Mouse (Mus musculus): ENCODE data around the gene Ap1ar. TPM values are rescaled to one million over a fixed set of nuclear protein-coding genes. Genes with fewer than 3 reads are reported as not detected.

Ap1ar gene
- polyA plus RNA-seq, 1 experiment from 2014 or later, result 97.9 TPM

DNA sequence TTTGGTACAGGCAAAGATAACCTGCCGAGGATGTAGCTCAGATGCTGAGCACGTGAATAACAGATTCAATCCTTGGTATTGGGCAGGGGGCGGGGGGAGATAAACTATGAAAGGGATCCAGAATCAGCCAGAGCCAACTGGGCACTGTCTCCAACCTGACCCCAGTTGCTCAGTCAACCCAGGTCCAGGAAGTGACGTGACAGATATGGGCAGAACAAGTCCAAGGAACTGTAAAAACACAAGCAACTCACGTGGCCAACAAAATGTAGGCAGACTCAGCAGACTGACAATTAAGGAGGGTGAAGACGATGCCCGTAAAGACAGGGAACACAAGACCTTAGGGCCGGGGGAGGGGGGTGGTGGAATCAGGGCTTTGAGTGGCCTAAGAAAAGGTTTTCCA is 74.9 kb downstream of the Ap1ar start:
- H3K4me1 ChIP-seq (ENCODE audit: control insufficient read depth, insufficient read depth, low read length), result no peaks in the 10 kb centered on the region
- H3K27me3 ChIP-seq (ENCODE audit: control insufficient read depth, insufficient read depth, low read length), result peaks cover 5% of the 10 kb centered on the region; the same call in 1 of the 2 replicates
- no peak overlapping the region for H3K27ac ChIP-seq (ENCODE audit: low read depth, low read length)
- H3K9ac ChIP-seq (replicated peaks; ENCODE audit: low read depth, low read length), result no peak overlapping the region
- H3K36me3 ChIP-seq (ENCODE audit: control insufficient read depth, insufficient read depth, low read length), result no peaks in the 10 kb centered on the region
- 56% methylated on average over 8 of the region's 8 CpGs for WGBS
- no peaks in the 10 kb centered on the region for H3K9me3 ChIP-seq (ENCODE audit: control insufficient read depth, low read length)
- ATAC-seq (ENCODE audit: low read depth), result no peak
- no peak overlapping the region for H3K4me3 ChIP-seq (ENCODE audit: low read depth, low read length)
- H3K4me2 ChIP-seq (ENCODE audit: low read depth, low read length), result no peak overlapping the region

DNA sequence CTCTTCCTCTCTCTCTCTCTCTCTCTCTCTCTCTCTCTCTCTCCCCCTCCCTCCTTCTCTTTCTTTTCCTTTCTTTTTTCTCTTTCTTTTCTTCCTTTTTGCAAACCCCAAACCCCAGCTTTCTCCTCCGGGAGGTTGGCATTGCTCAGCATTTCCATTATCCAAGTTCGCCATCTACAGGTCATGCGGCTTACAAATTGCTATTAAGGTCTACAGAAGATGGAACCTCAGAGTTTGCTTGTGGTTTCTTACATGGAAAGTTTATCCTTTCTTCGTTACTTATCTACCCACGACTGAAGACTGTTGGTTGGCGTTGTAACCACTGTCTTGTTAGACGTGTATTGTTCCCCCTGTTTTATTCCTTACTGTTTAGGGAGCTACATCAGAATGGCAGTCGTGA is 78.1 kb downstream of the Ap1ar start:
- H3K36me3 ChIP-seq (ENCODE audit: control insufficient read depth, insufficient read depth, low read length), result no peaks in the 10 kb centered on the region
- no peak overlapping the region for H3K9ac ChIP-seq (replicated peaks; ENCODE audit: low read depth, low read length)
- ATAC-seq (ENCODE audit: low read depth), result no peak
- no peaks in the 10 kb centered on the region for H3K9me3 ChIP-seq (ENCODE audit: control insufficient read depth, low read length)
- no peak overlapping the region for H3K4me3 ChIP-seq (ENCODE audit: low read depth, low read length)
- H3K27me3 ChIP-seq (ENCODE audit: control insufficient read depth, insufficient read depth, low read length), result peaks cover 16% of the 10 kb centered on the region
- 13% methylated on average over 8 of the region's 8 CpGs for WGBS
- H3K4me2 ChIP-seq (ENCODE audit: low read depth, low read length), result no peak overlapping the region
- no peaks in the 10 kb centered on the region for H3K4me1 ChIP-seq (ENCODE audit: control insufficient read depth, insufficient read depth, low read length)
- no peak overlapping the region for H3K27ac ChIP-seq (ENCODE audit: low read depth, low read length)

GRCm38 (mm10) chr3:127758806-127759205 is 78.5 kb downstream of the Ap1ar start:
- H3K9ac ChIP-seq (replicated peaks; ENCODE audit: low read depth, low read length), result no peak overlapping the region
- no peaks in the 10 kb centered on the region for H3K9me3 ChIP-seq (ENCODE audit: control insufficient read depth, low read length)
- WGBS, result 17% methylated on average over 4 of the region's 4 CpGs
- no peak overlapping the region for H3K4me3 ChIP-seq (ENCODE audit: low read depth, low read length)
- H3K27ac ChIP-seq (ENCODE audit: low read depth, low read length), result no peak overlapping the region
- ATAC-seq (ENCODE audit: low read depth), result no peak
- no peak overlapping the region for H3K4me2 ChIP-seq (ENCODE audit: low read depth, low read length)
- H3K36me3 ChIP-seq (ENCODE audit: control insufficient read depth, insufficient read depth, low read length), result no peaks in the 10 kb centered on the region
- peaks cover 16% of the 10 kb centered on the region for H3K27me3 ChIP-seq (ENCODE audit: control insufficient read depth, insufficient read depth, low read length)
- no peaks in the 10 kb centered on the region for H3K4me1 ChIP-seq (ENCODE audit: control insufficient read depth, insufficient read depth, low read length)

- Histone ChIP-seq H3K27ac (ENCODE audit: low read depth, low read length) (no peak overlapping the region), H3K36me3 (ENCODE audit: control insufficient read depth, insufficient read depth, low read length) (no peaks in the 10 kb centered on the region), H3K27me3 (ENCODE audit: control insufficient read depth, insufficient read depth, low read length) (peaks cover 16% of the 10 kb centered on the region), H3K4me2 (ENCODE audit: low read depth, low read length) (no peak overlapping the region), H3K4me1 (ENCODE audit: control insufficient read depth, insufficient read depth, low read length) (no peaks in the 10 kb centered on the region), H3K4me3 (ENCODE audit: low read depth, low read length) (no peak overlapping the region), H3K9ac (replicated peaks; ENCODE audit: low read depth, low read length) (no peak overlapping the region), H3K9me3 (ENCODE audit: control insufficient read depth, low read length) (no peaks in the 10 kb centered on the region)
- no peak for ATAC-seq (ENCODE audit: low read depth)
Observed at GRCm38 (mm10) chr3:127757886-127758301, 79.4 kb downstream of the Ap1ar start.

Other genes with a start within 250 kb of the Ap1ar start
- 3.3 and 3.9 TPM in 2 replicates for gene Neurog2, start 204.4 kb downstream of the Ap1ar start, polyA plus RNA-seq (2014; fragmentation: Nextera tagmentation; extraction: Ambion mirVana)
- gene Alpk1, start 57.0 kb downstream of the Ap1ar start, polyA plus RNA-seq (2014; fragmentation: Nextera tagmentation; extraction: Ambion mirVana), result 0.31 and 0.54 TPM in 2 replicates
- gene Tifa, start 47.7 kb downstream of the Ap1ar start, polyA plus RNA-seq (2014; fragmentation: Nextera tagmentation; extraction: Ambion mirVana), result 2.5 and 3.2 TPM in 2 replicates
- 9.0 and 10.3 TPM in 2 replicates for gene Fam241a, start 58.8 kb upstream of the Ap1ar start, polyA plus RNA-seq (2014; fragmentation: Nextera tagmentation; extraction: Ambion mirVana)